Mouse (Mus musculus): ENCODE measurements around the gene Heatr6. TPM values are rescaled to one million over a fixed set of nuclear protein-coding genes. Genes with fewer than 3 reads are reported as not detected.

The Heatr6 gene
- polyA plus RNA-seq (2014; fragmentation: Nextera tagmentation; extraction: Ambion mirVana): 14.7 and 17.1 TPM in 2 replicates

DNA sequence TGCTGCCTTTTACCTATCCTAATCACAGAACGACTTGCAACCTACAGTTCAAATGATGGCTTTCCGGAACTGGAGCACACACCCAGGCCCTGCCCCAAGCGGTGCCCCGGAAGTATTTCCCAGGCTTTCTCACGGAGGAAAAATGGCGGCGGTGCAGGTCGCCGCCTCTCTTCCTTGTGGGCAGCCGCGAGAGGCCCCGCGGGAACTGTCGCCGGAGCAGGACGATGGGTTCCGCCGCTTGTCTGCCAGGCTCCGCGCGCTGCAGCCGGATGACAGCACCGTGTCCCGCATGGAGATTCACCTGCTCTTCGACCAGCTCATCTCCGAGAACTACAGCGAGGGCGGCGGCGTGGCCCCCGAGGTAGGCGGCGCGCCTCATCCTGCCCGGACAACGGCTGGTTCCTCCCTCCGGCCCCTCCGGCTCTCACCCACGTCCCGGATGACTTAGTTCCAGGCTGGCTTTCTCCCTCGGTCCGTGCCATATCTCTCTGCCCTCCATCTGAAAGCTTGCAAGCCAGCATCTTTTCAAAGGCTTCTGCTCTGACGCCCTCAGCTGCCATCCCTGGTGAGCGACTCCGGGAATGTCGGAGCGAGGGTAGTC, at the start of gene Heatr6:
Gene Heatr6, plus strand, starts transcription at position 116 of the 601 bp plus-strand sequence.
- peak; percentile 84 for ATAC-seq (ENCODE audit: insufficient number of reproducible peaks, insufficient read depth, low FRiP score, low read depth)

DNA sequence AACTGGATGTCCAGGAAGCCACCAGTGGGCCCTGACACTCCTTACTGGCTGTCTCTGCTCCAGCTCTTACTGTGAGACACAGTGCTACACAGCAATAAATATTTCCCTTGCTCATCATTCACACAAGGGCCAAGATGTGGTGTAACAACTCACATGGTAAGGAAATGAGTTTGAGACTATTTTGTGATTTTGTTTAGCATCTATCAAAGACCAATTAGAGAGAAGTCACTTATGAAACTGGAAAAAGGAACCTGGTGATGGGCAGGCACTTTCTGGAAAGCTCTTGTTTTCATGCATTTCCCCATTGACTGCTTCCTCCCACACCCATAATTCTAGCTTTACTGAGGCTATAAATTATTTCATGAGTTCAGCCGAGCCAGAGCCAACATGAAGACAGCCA, 49.8 kb upstream of the Heatr6 start, which contains the start of gene Wfdc17:
Gene Wfdc17, plus strand, starts transcription at position 287 of the 400 bp plus-strand sequence.
- Histone ChIP-seq H3K36me3 (ENCODE audit: control insufficient read depth, insufficient read depth, low read length) (no peaks in the 10 kb centered on the region), H3K4me3 (ENCODE audit: control insufficient read depth in 1 of 2, insufficient read depth in 1 of 2, low read depth in 1 of 2, low read length in 2 of 2) (no peak within 1 kb of the TSS), H3K9me3 (ENCODE audit: control insufficient read depth, low read length) (no peaks in the 10 kb centered on the region), H3K27ac (replicated peaks in 1 of 2; ENCODE audit: control insufficient read depth in 1 of 2, insufficient read depth in 1 of 2, low read depth in 2 of 2, low read length in 2 of 2) (no peak within 1 kb of the TSS), H3K27me3 (ENCODE audit: control insufficient read depth, insufficient read depth, low read length) (no peaks in the 10 kb centered on the region), H3K4me2 (ENCODE audit: low read length) (no peak within 1 kb of the TSS), H3K9ac (ENCODE audit: low read length) (no peak within 1 kb of the TSS), H3K4me1 (ENCODE audit: control insufficient read depth in 2 of 2, insufficient read depth in 2 of 2, low read length in 2 of 2) (no peaks in the 10 kb centered on the region)
- WGBS: 50% methylated on average over 1 of the region's 1 CpGs
- ATAC-seq (ENCODE audit: insufficient number of reproducible peaks, insufficient read depth, low FRiP score, low read depth): no peak

More for the DNA sequence above, at the start of gene Heatr6:
- Histone ChIP-seq H3K36me3 (ENCODE audit: control insufficient read depth, insufficient read depth, low read length) (peaks cover 25% of the 10 kb centered on the region), H3K27me3 (ENCODE audit: control insufficient read depth, insufficient read depth, low read length) (peaks cover 23% of the 10 kb centered on the region), H3K9ac (ENCODE audit: low read length) (peak within 1 kb of the TSS; percentile 83), H3K9me3 (ENCODE audit: control insufficient read depth, low read length) (no peaks in the 10 kb centered on the region), H3K4me1 (ENCODE audit: control insufficient read depth in 2 of 2, insufficient read depth in 2 of 2, low read length in 2 of 2) (peaks cover 3 to 9% of the 10 kb centered on the region in 2 experiments), H3K4me3 (ENCODE audit: control insufficient read depth in 1 of 2, insufficient read depth in 1 of 2, low read depth in 1 of 2, low read length in 2 of 2) (peak within 1 kb of the TSS; percentile 79 to 89), H3K4me2 (ENCODE audit: low read length) (peak within 1 kb of the TSS; percentile 70), H3K27ac (replicated peaks in 1 of 2; ENCODE audit: control insufficient read depth in 1 of 2, insufficient read depth in 1 of 2, low read depth in 2 of 2, low read length in 2 of 2) (peak within 1 kb of the TSS; percentile 63 to 70; a peak in 2 of 4 replicates)
- WGBS: under 1% methylated on average over 46 of the region's 47 CpGs

DNA sequence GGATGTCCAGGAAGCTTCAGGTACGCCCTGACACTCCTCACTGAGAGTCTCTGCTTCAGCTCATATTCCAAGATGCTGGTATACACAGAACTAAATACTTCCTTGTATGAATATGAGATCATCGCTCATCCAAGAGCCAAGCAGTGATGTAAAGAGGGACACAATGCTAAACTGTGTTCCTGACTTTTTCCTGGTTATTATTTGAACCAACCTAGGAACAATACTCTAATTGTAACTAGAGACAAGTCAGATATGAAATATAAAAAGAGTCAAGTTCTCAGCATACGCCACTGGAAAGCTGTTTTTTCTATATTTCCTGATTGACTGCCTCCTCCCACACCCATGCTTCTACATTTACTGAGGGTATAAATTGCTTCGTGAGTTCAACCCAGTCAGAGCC, 44.8 kb upstream of the Heatr6 start, which contains the start of gene Wfdc18:
Gene Wfdc18, plus strand, starts transcription at position 301 of the 400 bp plus-strand sequence.
- Histone ChIP-seq H3K27ac (replicated peaks in 1 of 2; ENCODE audit: control insufficient read depth in 1 of 2, insufficient read depth in 1 of 2, low read depth in 2 of 2, low read length in 2 of 2) (no peak within 1 kb of the TSS), H3K9ac (ENCODE audit: low read length) (no peak within 1 kb of the TSS), H3K4me1 (ENCODE audit: control insufficient read depth in 2 of 2, insufficient read depth in 2 of 2, low read length in 2 of 2) (no peaks in the 10 kb centered on the region), H3K9me3 (ENCODE audit: control insufficient read depth, low read length) (no peaks in the 10 kb centered on the region), H3K4me3 (ENCODE audit: control insufficient read depth in 1 of 2, insufficient read depth in 1 of 2, low read depth in 1 of 2, low read length in 2 of 2) (no peak within 1 kb of the TSS), H3K36me3 (ENCODE audit: control insufficient read depth, insufficient read depth, low read length) (no peaks in the 10 kb centered on the region), H3K4me2 (ENCODE audit: low read length) (no peak within 1 kb of the TSS), H3K27me3 (ENCODE audit: control insufficient read depth, insufficient read depth, low read length) (no peaks in the 10 kb centered on the region)
- WGBS: 65% methylated on average over 4 of the region's 4 CpGs
- ATAC-seq (ENCODE audit: insufficient number of reproducible peaks, insufficient read depth, low FRiP score, low read depth): no peak

DNA sequence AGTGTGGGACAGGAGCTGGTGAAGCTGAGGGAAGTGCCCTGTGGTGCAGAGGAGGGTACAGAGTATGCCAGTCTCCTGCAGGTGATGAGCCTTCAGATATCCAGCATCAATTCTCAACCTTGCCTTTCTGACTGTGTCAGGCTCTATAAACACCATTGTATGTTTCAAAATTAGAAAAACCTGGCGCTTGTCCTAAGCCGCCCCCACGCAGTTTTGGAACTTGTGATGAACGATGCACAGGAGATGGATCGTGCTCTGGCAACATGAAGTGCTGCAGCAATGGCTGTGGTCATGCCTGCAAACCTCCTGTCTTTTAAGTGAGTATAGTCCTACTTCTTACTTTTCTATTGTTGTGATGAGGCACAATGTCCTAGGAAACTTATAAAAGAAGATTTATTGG, 43.8 kb upstream of the Heatr6 start:
- Histone ChIP-seq H3K27me3 (ENCODE audit: control insufficient read depth, insufficient read depth, low read length) (no peaks in the 10 kb centered on the region), H3K9me3 (ENCODE audit: control insufficient read depth, low read length) (no peaks in the 10 kb centered on the region), H3K9ac (ENCODE audit: low read length) (no peak overlapping the region), H3K36me3 (ENCODE audit: control insufficient read depth, insufficient read depth, low read length) (no peaks in the 10 kb centered on the region), H3K4me2 (ENCODE audit: low read length) (no peak overlapping the region), H3K27ac (replicated peaks in 1 of 2; ENCODE audit: control insufficient read depth in 1 of 2, insufficient read depth in 1 of 2, low read depth in 2 of 2, low read length in 2 of 2) (no peak overlapping the region), H3K4me1 (ENCODE audit: control insufficient read depth in 2 of 2, insufficient read depth in 2 of 2, low read length in 2 of 2) (no peaks in the 10 kb centered on the region), H3K4me3 (ENCODE audit: control insufficient read depth in 1 of 2, insufficient read depth in 1 of 2, low read depth in 1 of 2, low read length in 2 of 2) (no peak overlapping the region)
- ATAC-seq (ENCODE audit: insufficient number of reproducible peaks, insufficient read depth, low FRiP score, low read depth): no peak
- 81% methylated on average over 5 of the region's 5 CpGs for WGBS

DNA sequence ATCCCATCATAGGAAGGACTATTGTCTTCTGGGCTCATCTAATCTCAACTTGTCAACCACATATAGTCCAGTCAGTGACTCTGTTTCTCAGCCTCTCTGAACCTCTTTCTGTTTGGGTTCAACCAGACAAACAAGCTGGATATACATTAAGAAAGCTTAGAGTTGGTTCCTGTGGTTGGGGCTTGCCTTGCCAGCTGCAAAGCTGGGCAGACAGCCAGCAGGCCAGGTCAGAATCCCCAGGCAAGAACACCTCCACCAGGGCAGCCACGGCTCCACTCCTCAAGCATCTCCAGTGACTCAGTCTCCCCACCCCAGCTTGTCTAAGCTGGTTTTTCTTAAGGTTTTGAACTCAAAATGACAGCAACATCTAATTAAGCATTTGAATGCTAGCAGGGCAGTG, 40.8 kb upstream of the Heatr6 start:
- 63% methylated on average over 1 of the region's 1 CpGs for WGBS
- Histone ChIP-seq H3K27me3 (ENCODE audit: control insufficient read depth, insufficient read depth, low read length) (no peaks in the 10 kb centered on the region), H3K27ac (replicated peaks in 1 of 2; ENCODE audit: control insufficient read depth in 1 of 2, insufficient read depth in 1 of 2, low read depth in 2 of 2, low read length in 2 of 2) (no peak overlapping the region), H3K4me2 (ENCODE audit: low read length) (no peak overlapping the region), H3K36me3 (ENCODE audit: control insufficient read depth, insufficient read depth, low read length) (no peaks in the 10 kb centered on the region), H3K4me3 (ENCODE audit: control insufficient read depth in 1 of 2, insufficient read depth in 1 of 2, low read depth in 1 of 2, low read length in 2 of 2) (no peak overlapping the region), H3K9me3 (ENCODE audit: control insufficient read depth, low read length) (no peaks in the 10 kb centered on the region), H3K4me1 (ENCODE audit: control insufficient read depth in 2 of 2, insufficient read depth in 2 of 2, low read length in 2 of 2) (no peaks in the 10 kb centered on the region), H3K9ac (ENCODE audit: low read length) (no peak overlapping the region)
- no peak for ATAC-seq (ENCODE audit: insufficient number of reproducible peaks, insufficient read depth, low FRiP score, low read depth)

DNA sequence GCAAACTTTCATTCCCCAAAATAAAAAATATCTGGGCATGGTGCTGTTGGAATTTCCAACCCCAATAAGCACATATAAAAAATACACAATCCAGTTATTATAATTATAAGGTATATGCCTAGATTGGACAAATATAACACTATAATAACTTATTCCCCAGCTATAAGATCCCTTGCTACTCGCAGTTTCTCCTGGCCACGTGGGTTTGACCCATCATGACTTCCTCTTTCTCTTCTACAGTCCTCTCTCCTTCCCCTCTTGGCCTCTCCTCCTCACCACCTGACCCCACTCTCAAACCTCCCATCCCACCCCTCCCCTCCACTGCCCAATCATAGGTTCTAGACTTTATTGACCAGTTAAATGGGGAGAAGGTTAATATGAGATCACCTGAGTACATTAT, 39.6 kb upstream of the Heatr6 start:
- no peak overlapping the region for H3K4me2 ChIP-seq (ENCODE audit: low read length)
- H3K36me3 ChIP-seq (ENCODE audit: control insufficient read depth, insufficient read depth, low read length): no peaks in the 10 kb centered on the region
- no peak for ATAC-seq (ENCODE audit: insufficient number of reproducible peaks, insufficient read depth, low FRiP score, low read depth)

DNA sequence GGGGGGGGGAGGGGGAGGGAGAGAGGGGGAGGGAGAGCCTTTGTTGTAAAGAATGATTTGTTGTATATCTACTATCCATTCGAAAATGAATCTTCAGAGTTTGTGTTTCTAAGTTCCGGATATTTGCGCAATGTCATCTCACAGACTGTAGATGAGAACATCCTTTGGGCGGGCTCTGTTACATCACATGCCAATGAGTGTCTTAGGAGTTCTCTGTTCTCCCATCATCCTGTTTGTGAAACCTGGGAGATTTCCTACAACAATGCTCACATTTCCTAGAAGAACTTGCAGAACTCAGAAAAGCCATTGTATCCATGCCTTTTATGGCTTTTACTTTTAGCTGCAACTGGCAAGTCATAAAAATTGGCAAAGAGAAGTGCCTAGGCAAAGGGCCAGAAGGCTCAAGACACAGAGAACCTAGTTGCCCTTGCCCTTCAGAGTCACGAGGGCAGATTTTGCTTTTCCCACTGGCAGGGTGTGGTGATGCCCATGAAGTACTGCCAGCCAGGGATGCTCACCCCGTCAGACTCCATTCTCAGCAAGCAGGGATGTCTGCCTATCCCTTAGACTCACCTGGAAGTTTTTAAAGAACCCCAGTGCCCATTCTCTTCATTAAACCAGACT, 36.3 kb upstream of the Heatr6 start:
- ATAC-seq (ENCODE audit: insufficient number of reproducible peaks, insufficient read depth, low FRiP score, low read depth): no peak
- Histone ChIP-seq H3K4me2 (ENCODE audit: low read length) (no peak overlapping the region), H3K4me1 (ENCODE audit: control insufficient read depth in 2 of 2, insufficient read depth in 2 of 2, low read length in 2 of 2) (no peaks in the 10 kb centered on the region), H3K36me3 (ENCODE audit: control insufficient read depth, insufficient read depth, low read length) (no peaks in the 10 kb centered on the region), H3K27me3 (ENCODE audit: control insufficient read depth, insufficient read depth, low read length) (0 out of 2 replicates have a peak, but pooled peaks cover 3% of the 10 kb centered on the region), H3K9ac (ENCODE audit: low read length) (no peak overlapping the region), H3K9me3 (ENCODE audit: control insufficient read depth, low read length) (no peaks in the 10 kb centered on the region), H3K27ac (replicated peaks in 1 of 2; ENCODE audit: control insufficient read depth in 1 of 2, insufficient read depth in 1 of 2, low read depth in 2 of 2, low read length in 2 of 2) (no peak overlapping the region), H3K4me3 (ENCODE audit: control insufficient read depth in 1 of 2, insufficient read depth in 1 of 2, low read depth in 1 of 2, low read length in 2 of 2) (no peak overlapping the region)
- 79% methylated on average over 6 of the region's 6 CpGs for WGBS

More for the DNA sequence above, 39.6 kb upstream of the Heatr6 start:
- H3K27ac ChIP-seq (replicated peaks in 1 of 2; ENCODE audit: control insufficient read depth in 1 of 2, insufficient read depth in 1 of 2, low read depth in 2 of 2, low read length in 2 of 2): no peak overlapping the region
- no peak overlapping the region for H3K4me3 ChIP-seq (ENCODE audit: control insufficient read depth in 1 of 2, insufficient read depth in 1 of 2, low read depth in 1 of 2, low read length in 2 of 2)
- 72% methylated on average over 2 of the region's 2 CpGs for WGBS
- no peaks in the 10 kb centered on the region for H3K9me3 ChIP-seq (ENCODE audit: control insufficient read depth, low read length)
- no peaks in the 10 kb centered on the region for H3K4me1 ChIP-seq (ENCODE audit: control insufficient read depth in 2 of 2, insufficient read depth in 2 of 2, low read length in 2 of 2)
- no peak overlapping the region for H3K9ac ChIP-seq (ENCODE audit: low read length)
- H3K27me3 ChIP-seq (ENCODE audit: control insufficient read depth, insufficient read depth, low read length): no peaks in the 10 kb centered on the region
